Mouse (Mus musculus) forebrain, embryonic 13.5 days (tissue): ENCODE measurements around the gene Gbf1. TPM values are rescaled to one million over a fixed set of nuclear protein-coding genes. Genes with fewer than 3 reads are reported as not detected.
"Not testable (repeated sequence)": the region's sequence is repeated elsewhere in the genome, so short reads cannot be mapped to it uniquely, and the experiment has no call there.

Experiments used
- ATAC-seq: fragments of 200-750 bp; cut with Nextera tagmentation; 2 replicates; pipeline ENCODE4 v1.8.0; 2017
- H3K27ac ChIP-seq: fragments of 300-500 bp; sonication (generic); 2 replicates; pipeline ENCODE4 v1.5.1; 2015; ENCODE audit warnings: inconsistent platforms, mild to moderate bottlenecking, moderate library complexity
- H3K27me3 ChIP-seq: fragments of 300-500 bp; sonication (generic); 2 replicates; pipeline ENCODE4 v1.6.1; 2015; ENCODE audit warnings: mild to moderate bottlenecking, inconsistent platforms
- H3K36me3 ChIP-seq: fragments of 300-500 bp; sonication (generic); 2 replicates; pipeline ENCODE4 v1.6.1; 2015; ENCODE audit warnings: mild to moderate bottlenecking, inconsistent platforms; ENCODE audit not compliant: poor library complexity, severe bottlenecking
- H3K4me1 ChIP-seq: fragments of 300-500 bp; sonication (generic); 2 replicates; pipeline ENCODE4 v1.6.1; 2015; ENCODE audit warnings: inconsistent platforms
- H3K4me2 ChIP-seq: fragments of 300-500 bp; sonication (generic); 2 replicates; pipeline ENCODE4 v1.6.1; 2015; ENCODE audit warnings: inconsistent platforms, mild to moderate bottlenecking, moderate library complexity
- H3K4me3 ChIP-seq: fragments of 300-500 bp; sonication (generic); 2 replicates; pipeline ENCODE4 v1.5.1; 2015; ENCODE audit warnings: mild to moderate bottlenecking, inconsistent platforms
- H3K9ac ChIP-seq: fragments of 300-500 bp; sonication (generic); 2 replicates; pipeline ENCODE4 v1.6.1; 2015; ENCODE audit warnings: mild to moderate bottlenecking, inconsistent platforms
- H3K9me3 ChIP-seq: fragments of 300-500 bp; sonication (generic); replicated peaks from 2 replicates; pipeline ENCODE4 v1.6.1; 2016; ENCODE audit warnings: inconsistent platforms
- WGBS: fragments of 180-500 bp; shearing (Covaris S2); methylation state at CpG from one replicate; pipeline ENCODE4 v1.1.7; 2015; 5-methylcytosine and 5-hydroxymethylcytosine counted together
- polyA plus RNA-seq: library from polyadenylated mRNA; unstranded; fragments of >200 nt; fragmentation: Nextera tagmentation; extraction: Ambion mirVana; gene quantifications from 2 replicates; pipeline ENCODE4 v1.2.1, GENCODE M21; 2015

Gene Gbf1
- polyA plus RNA-seq: 54.4 and 62.8 TPM in 2 replicates

DNA sequence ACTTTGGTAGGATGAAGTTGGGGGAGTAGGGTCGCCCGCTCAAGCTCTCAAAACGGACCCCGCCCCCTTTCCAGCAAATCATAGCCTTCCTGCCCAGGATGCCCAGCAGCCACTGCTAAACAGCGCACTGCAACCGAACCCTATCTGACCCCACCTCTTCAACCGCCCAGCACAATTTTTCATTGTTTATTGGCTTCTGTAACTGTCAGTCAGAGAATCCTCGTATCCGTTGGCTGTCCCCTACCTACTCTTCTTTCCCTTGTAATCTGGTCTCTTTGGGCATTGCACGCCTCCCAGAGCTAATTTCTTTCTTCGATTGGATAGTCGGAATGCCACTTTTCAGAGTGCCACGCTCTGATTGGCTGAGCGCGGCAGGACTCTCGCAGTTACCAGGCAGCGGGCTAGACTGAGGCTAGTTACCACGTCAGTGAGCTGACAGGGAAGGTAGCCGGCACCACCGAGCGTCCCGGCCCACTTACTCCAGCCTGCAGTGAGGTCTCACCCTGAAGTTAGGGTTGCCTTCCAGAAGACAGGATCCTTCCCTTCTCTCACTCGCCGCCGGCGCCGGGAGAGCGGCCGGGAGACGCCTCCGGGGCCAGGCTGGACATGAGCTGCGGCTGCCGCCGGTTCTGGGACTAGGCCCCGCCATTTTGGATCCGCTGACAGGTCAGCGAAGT, at the start of gene Gbf1:
Gene Gbf1 (plus strand): TSS at position 383 of the 677 bp plus-strand sequence.
- Histone ChIP-seq H3K4me3 (peak within 1 kb of the TSS; percentile 86), H3K36me3 (no peaks in the 10 kb centered on the region), H3K9me3 (no peaks in the 10 kb centered on the region), H3K9ac (peak within 1 kb of the TSS; percentile 84), H3K4me1 (peaks cover 31% of the 10 kb centered on the region), H3K27me3 (peaks cover 39% of the 10 kb centered on the region), H3K4me2 (peak within 1 kb of the TSS; percentile 83), H3K27ac (peak within 1 kb of the TSS; percentile 17; the same call in 1 of the 2 replicates)
- ATAC-seq: peak; percentile 99
- WGBS: under 1% methylated on average over 35 of the region's 37 CpGs

- no peaks in the 10 kb centered on the region for H3K4me1 ChIP-seq
- H3K9ac ChIP-seq: no peak overlapping the region
- H3K27ac ChIP-seq: no peak overlapping the region
- 84% methylated on average over 6 of the region's 6 CpGs for WGBS
- H3K4me2 ChIP-seq: no peak overlapping the region
- no peaks in the 10 kb centered on the region for H3K27me3 ChIP-seq
- no peaks in the 10 kb centered on the region for H3K36me3 ChIP-seq
- 0 out of 2 replicates have a peak, but pooled peaks cover 3% of the 10 kb centered on the region for H3K9me3 ChIP-seq
- no peak overlapping the region for H3K4me3 ChIP-seq
- ATAC-seq: no peak
Observed at GRCm38 (mm10) chr19:46103437-46104186, 48.7 kb upstream of the Gbf1 start.

GRCm38 (mm10) chr19:46104187-46104557, 48.1 kb upstream of the Gbf1 start:
- Histone ChIP-seq H3K36me3 (no peaks in the 10 kb centered on the region), H3K4me1 (no peaks in the 10 kb centered on the region), H3K9ac (no peak overlapping the region), H3K4me3 (no peak overlapping the region), H3K27ac (no peak overlapping the region), H3K9me3 (0 out of 2 replicates have a peak, but pooled peaks cover 3% of the 10 kb centered on the region), H3K27me3 (no peaks in the 10 kb centered on the region), H3K4me2 (no peak overlapping the region)
- ATAC-seq: no peak
- 78% methylated on average over 2 of the region's 2 CpGs for WGBS

- Histone ChIP-seq H3K4me1 (no peaks in the 10 kb centered on the region), H3K36me3 (no peaks in the 10 kb centered on the region), H3K9ac (no peak overlapping the region), H3K4me2 (no peak overlapping the region), H3K4me3 (no peak overlapping the region), H3K27ac (no peak overlapping the region), H3K27me3 (no peaks in the 10 kb centered on the region), H3K9me3 (no peaks in the 10 kb centered on the region)
- WGBS: 59% methylated on average over 2 of the region's 2 CpGs
- ATAC-seq: no peak
Observed at GRCm38 (mm10) chr19:46110214-46110613, 42.1 kb upstream of the Gbf1 start.

DNA sequence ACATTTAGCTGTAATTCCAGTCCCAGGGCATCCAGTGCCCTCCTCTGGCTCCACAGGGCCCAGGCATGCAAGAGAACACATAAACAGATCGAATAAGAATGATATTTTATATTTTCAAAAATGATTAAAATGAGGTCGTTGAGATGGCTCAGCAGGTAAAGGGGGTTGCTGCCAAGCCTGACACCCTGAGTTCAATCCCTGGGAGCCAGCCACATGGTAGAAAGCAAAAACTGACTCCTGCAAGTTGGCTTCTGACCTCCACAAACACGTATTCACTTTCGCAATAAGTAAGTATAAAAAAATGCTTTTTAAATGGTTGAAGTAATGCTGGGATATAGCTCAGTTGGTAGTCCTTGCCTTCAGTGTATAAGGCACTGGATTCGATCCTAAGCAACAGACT, 41.5 kb upstream of the Gbf1 start:
- H3K9ac ChIP-seq: no peak overlapping the region

GRCm38 (mm10) chr19:46114617-46115016, 37.7 kb upstream of the Gbf1 start:
- H3K9me3 ChIP-seq: no peaks in the 10 kb centered on the region
- H3K4me2 ChIP-seq: no peak overlapping the region
- no peak overlapping the region for H3K4me3 ChIP-seq
- no peak for ATAC-seq
- no peaks in the 10 kb centered on the region for H3K27me3 ChIP-seq
- H3K36me3 ChIP-seq: no peaks in the 10 kb centered on the region
- no peak overlapping the region for H3K9ac ChIP-seq
- no peak overlapping the region for H3K27ac ChIP-seq
- 60% methylated on average over 4 of the region's 4 CpGs for WGBS
- no peaks in the 10 kb centered on the region for H3K4me1 ChIP-seq

More for the DNA sequence above, 41.5 kb upstream of the Gbf1 start:
- Histone ChIP-seq H3K36me3 (no peaks in the 10 kb centered on the region), H3K9me3 (no peaks in the 10 kb centered on the region), H3K27me3 (no peaks in the 10 kb centered on the region), H3K4me2 (no peak overlapping the region), H3K4me3 (no peak overlapping the region), H3K4me1 (no peaks in the 10 kb centered on the region), H3K27ac (no peak overlapping the region)
- WGBS: 89% methylated on average over 5 of the region's 5 CpGs
- no peak for ATAC-seq

DNA sequence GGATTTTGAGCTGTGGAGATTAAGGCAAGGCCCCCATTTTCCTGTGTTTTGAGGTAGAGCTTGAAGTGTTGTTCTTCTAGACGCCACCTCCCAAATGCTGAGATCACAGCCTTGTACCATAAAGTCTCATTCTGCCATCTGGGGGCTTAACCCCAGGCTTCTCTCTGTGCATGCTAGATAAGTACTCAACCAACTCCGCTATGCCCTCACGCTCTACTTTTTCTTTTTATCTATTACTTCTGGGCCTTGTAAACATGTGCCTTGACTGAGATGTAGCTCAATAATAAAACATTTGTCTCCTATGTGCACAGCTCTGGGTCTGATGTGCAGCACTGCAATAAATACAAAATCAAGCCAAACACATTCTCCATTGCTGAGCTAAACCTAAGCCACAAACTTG, 32.9 kb upstream of the Gbf1 start:
- Histone ChIP-seq H3K4me3 (no peak overlapping the region), H3K9me3 (no peaks in the 10 kb centered on the region), H3K36me3 (no peaks in the 10 kb centered on the region), H3K4me1 (no peaks in the 10 kb centered on the region), H3K27ac (no peak overlapping the region), H3K9ac (no peak overlapping the region), H3K27me3 (no peaks in the 10 kb centered on the region), H3K4me2 (no peak overlapping the region)
- no peak for ATAC-seq
- 93% methylated on average over 3 of the region's 3 CpGs for WGBS

DNA sequence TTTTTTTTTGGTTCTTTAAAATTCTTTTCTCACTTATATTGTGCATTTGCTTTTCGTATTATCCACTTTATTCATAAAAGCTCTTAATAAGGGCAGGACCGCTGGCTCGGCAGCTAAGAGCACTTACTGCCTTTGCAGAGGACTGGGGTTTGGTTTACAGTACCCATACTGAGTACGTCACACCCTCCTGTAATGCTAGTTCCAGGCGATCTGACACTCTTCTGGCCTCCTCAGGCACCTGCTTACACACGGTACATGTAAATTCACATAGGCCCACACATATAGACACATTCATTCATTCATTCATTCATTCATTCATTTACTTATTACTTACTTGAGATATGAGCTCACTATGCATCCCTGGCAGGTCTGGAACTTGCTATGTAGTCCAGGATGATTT, 31.4 kb upstream of the Gbf1 start:
- Histone ChIP-seq H3K9ac (no peak overlapping the region), H3K27ac (no peak overlapping the region), H3K9me3 (no peaks in the 10 kb centered on the region), H3K27me3 (no peaks in the 10 kb centered on the region), H3K36me3 (no peaks in the 10 kb centered on the region), H3K4me1 (no peaks in the 10 kb centered on the region), H3K4me3 (no peak overlapping the region), H3K4me2 (no peak overlapping the region)
- 73% methylated on average over 6 of the region's 6 CpGs for WGBS
- no peak for ATAC-seq

GRCm38 (mm10) chr19:46123876-46124275, 28.4 kb upstream of the Gbf1 start:
- H3K4me1 ChIP-seq: no peaks in the 10 kb centered on the region
- H3K4me3 ChIP-seq: no peak overlapping the region
- H3K4me2 ChIP-seq: no peak overlapping the region
- peaks cover 13% of the 10 kb centered on the region; the same call in 1 of the 2 replicates for H3K27me3 ChIP-seq
- H3K36me3 ChIP-seq: no peaks in the 10 kb centered on the region
- no peak overlapping the region for H3K27ac ChIP-seq
- 86% methylated on average over 3 of the region's 3 CpGs for WGBS
- no peaks in the 10 kb centered on the region for H3K9me3 ChIP-seq
- H3K9ac ChIP-seq: no peak overlapping the region
- no peak for ATAC-seq

- no peak overlapping the region for H3K27ac ChIP-seq
- no peak for ATAC-seq
- H3K36me3 ChIP-seq: no peaks in the 10 kb centered on the region
- H3K27me3 ChIP-seq: peaks cover 13% of the 10 kb centered on the region; the same call in 1 of the 2 replicates
- H3K4me2 ChIP-seq: no peak overlapping the region
- no peak overlapping the region for H3K4me3 ChIP-seq
- no peaks in the 10 kb centered on the region for H3K9me3 ChIP-seq
- no peak overlapping the region for H3K9ac ChIP-seq
- H3K4me1 ChIP-seq: no peaks in the 10 kb centered on the region
Observed at GRCm38 (mm10) chr19:46124651-46125050, 27.7 kb upstream of the Gbf1 start.

DNA sequence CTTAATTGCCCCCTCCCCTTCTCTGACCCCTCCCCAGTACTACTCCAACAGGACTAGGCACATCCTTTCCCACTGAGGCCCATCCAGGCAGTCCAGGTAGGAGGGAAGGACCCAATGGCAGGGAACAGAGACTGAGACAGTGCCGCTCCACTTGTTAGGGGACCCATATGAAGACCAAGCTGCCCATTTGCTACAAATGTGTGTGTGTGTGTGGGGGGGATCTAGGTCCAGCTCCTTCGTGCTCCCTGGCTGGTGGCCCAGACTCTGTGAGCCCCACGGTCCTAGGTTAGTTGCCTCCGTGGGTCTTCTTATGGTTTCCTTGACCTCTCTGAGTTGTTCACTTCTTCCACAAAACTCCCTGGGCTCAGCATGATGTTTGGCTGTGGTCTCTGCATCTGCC, 26.0 kb upstream of the Gbf1 start:
- WGBS: 91% methylated on average over 4 of the region's 4 CpGs
- Histone ChIP-seq H3K36me3 (no peaks in the 10 kb centered on the region), H3K27me3 (peaks cover 26% of the 10 kb centered on the region), H3K27ac (no peak overlapping the region), H3K4me3 (no peak overlapping the region), H3K9ac (no peak overlapping the region), H3K4me2 (no peak overlapping the region), H3K9me3 (no peaks in the 10 kb centered on the region), H3K4me1 (no peaks in the 10 kb centered on the region)
- no peak for ATAC-seq

GRCm38 (mm10) chr19:46129737-46130136, 22.6 kb upstream of the Gbf1 start:
- not testable (repeated sequence) for H3K4me3 ChIP-seq, H3K4me2 ChIP-seq, H3K36me3 ChIP-seq, H3K27ac ChIP-seq, H3K9me3 ChIP-seq, H3K4me1 ChIP-seq, ATAC-seq, H3K9ac ChIP-seq
- 77% methylated on average over 6 of the region's 6 CpGs for WGBS
- peaks cover 60% of the 10 kb centered on the region for H3K27me3 ChIP-seq
